Mouse (Mus musculus) left cerebral cortex, adult 2 months (tissue): ENCODE results near the gene 4930562C15Rik. TPM values are rescaled to one million over a fixed set of nuclear protein-coding genes. Genes with fewer than 3 reads are reported as not detected.
A peak's percentile ranks its signal among the peaks of the same experiment; 100 is the strongest.
"Not testable (repeated sequence)": the region's sequence is repeated elsewhere in the genome, so short reads cannot be mapped to it uniquely, and the experiment has no call there.

Experiments used
- DNase-seq, 2 experiments: peaks; one replicate each; pipeline ENCODE4 v3.0.0; 2021 to 2022; ENCODE audit warnings: low spot score in 2 of 2, mixed read lengths in 1 of 2; ENCODE audit errors: extremely low spot score in 1 of 2
- H3K27ac ChIP-seq: fragments of 200-600 bp; 2 replicates; pipeline ENCODE4 v1.8.1; 2022
- H3K4me3 ChIP-seq: fragments of 200-600 bp; 2 replicates; pipeline ENCODE4 v1.8.1; 2022
- CTCF ChIP-seq: fragments of 200-600 bp; IDR thresholded peaks from 2 replicates; pipeline ENCODE4 v1.8.1; 2022; ENCODE audit warnings: antibody characterized with exemption, mild to moderate bottlenecking, moderate library complexity
- intact Hi-C: fragments of 180-260 bp; cut with DNase I; formaldehyde crosslinking; loops from one replicate; pipeline ENCODE4 v1.15.1; 2025
- long read RNA-seq, 2 experiments: library from polyadenylated mRNA; stranded (forward); transcript quantifications; one replicate each; pipeline ENCODE4 v2.0.0; 2021; ENCODE audit warnings: borderline mapping rate in 2 of 2
- total RNA-seq, 2 experiments: library from RNA; stranded (reverse); gene quantifications; 2 replicates each; pipeline ENCODE4 v1.2.3; 2021

4930562C15Rik gene
- total RNA-seq: not detected
- long read RNA-seq, experiment 1, partial matches to known transcripts: 0 of 9 reads
- long read RNA-seq, experiment 1, other reads (novel, unspliced or antisense): 9 of 9 reads
- long read RNA-seq, experiment 2: 0 reads

GRCm38 (mm10) chr16:4835191-4835590 lies at the start of gene 4930562C15Rik:
Gene 4930562C15Rik (plus strand): TSS chr16:4835416.
- intact Hi-C loops: no loop called here
- Histone ChIP-seq H3K4me3 (no peak within 1 kb of the TSS), H3K27ac (no peak within 1 kb of the TSS)
- no peak for DNase-seq
- no peak for TF ChIP-seq CTCF

GRCm38 (mm10) chr16:4785706-4786105 lies 49.5 kb upstream of the 4930562C15Rik start:
- no peak for TF ChIP-seq CTCF
- no peak for DNase-seq
- no peak overlapping the region for H3K4me3 ChIP-seq
- intact Hi-C loops: no loop called here
- peak overlapping the region; percentile 18; the same call in 1 of the 2 replicates for H3K27ac ChIP-seq

GRCm38 (mm10) chr16:4788176-4788575 lies 47.0 kb upstream of the 4930562C15Rik start:
- no peak for TF ChIP-seq CTCF
- Histone ChIP-seq H3K27ac (no peak overlapping the region; the same call in 1 of the 2 replicates), H3K4me3 (peak overlapping the region; percentile 86)
- intact Hi-C loops: loop anchor here (2.0 kb wide), 1 partner anchor 61 kb away; the partner anchor contains the start of gene Hmox2
- DNase-seq: no peak

GRCm38 (mm10) chr16:4789311-4789768 lies 45.9 kb upstream of the 4930562C15Rik start:
- H3K4me3 ChIP-seq: peak overlapping the region; percentile 86
- no peak for DNase-seq
- intact Hi-C loops: loop anchor here (2.0 kb wide), 1 partner anchor 63 kb away; the partner anchor contains the start of gene Hmox2
- no peak for TF ChIP-seq CTCF
- H3K27ac ChIP-seq: peak overlapping the region; percentile 99

- Histone ChIP-seq H3K4me3 (peak within 1 kb of the TSS; percentile 86), H3K27ac (peak within 1 kb of the TSS; percentile 99)
- no peak for TF ChIP-seq CTCF
- intact Hi-C loops: loop anchor here (2.0 to 5.0 kb wide), 3 partner anchors 63 to 105 kb away; partner anchors contain the start of genes Hmox2 and Nmral1
- DNase-seq: peak; percentile 95 to 96
Observed at GRCm38 (mm10) chr16:4789810-4790559, 45.2 kb upstream of the 4930562C15Rik start, which contains the start of gene Cdip1. Gene Cdip1 (minus strand): TSS chr16:4790292.

- intact Hi-C loops: loop anchor here (2.0 to 5.0 kb wide), 2 partner anchors 74 to 107 kb away; partner anchors contain the start of gene Nmral1
- no peak overlapping the region for H3K27ac ChIP-seq
- peak; percentile 57 for TF ChIP-seq CTCF
- H3K4me3 ChIP-seq: no peak overlapping the region
- DNase-seq: no peak
Observed at GRCm38 (mm10) chr16:4791332-4791731, 43.9 kb upstream of the 4930562C15Rik start.

- no peak for TF ChIP-seq CTCF
- H3K27ac ChIP-seq: no peak overlapping the region
- intact Hi-C loops: no loop called here
- DNase-seq: no peak
- no peak overlapping the region for H3K4me3 ChIP-seq
Observed at GRCm38 (mm10) chr16:4796631-4797030, 38.6 kb upstream of the 4930562C15Rik start.

GRCm38 (mm10) chr16:4818349-4818748 lies 16.9 kb upstream of the 4930562C15Rik start:
- intact Hi-C loops: no loop called here
- no peak for TF ChIP-seq CTCF
- no peak overlapping the region for H3K4me3 ChIP-seq

GRCm38 (mm10) chr16:4824466-4824865 lies 10.8 kb upstream of the 4930562C15Rik start:
- intact Hi-C loops, H3K27ac ChIP-seq, H3K4me3 ChIP-seq, DNase-seq: not testable (repeated sequence)

More at GRCm38 (mm10) chr16:4818349-4818748, 16.9 kb upstream of the 4930562C15Rik start:
- no peak for DNase-seq
- no peak overlapping the region for H3K27ac ChIP-seq

- TF ChIP-seq CTCF: no peak
- intact Hi-C loops: no loop called here
- no peak overlapping the region for H3K4me3 ChIP-seq
- no peak overlapping the region for H3K27ac ChIP-seq
- DNase-seq: no peak
Observed at GRCm38 (mm10) chr16:4827639-4828038, 7.6 kb upstream of the 4930562C15Rik start.

GRCm38 (mm10) chr16:4829271-4829900 lies 5.8 kb upstream of the 4930562C15Rik start:
- Histone ChIP-seq H3K27ac (no peak overlapping the region), H3K4me3 (no peak overlapping the region)
- TF ChIP-seq CTCF: no peak
- intact Hi-C loops: no loop called here
- DNase-seq: no peak
